Mouse (Mus musculus): ENCODE data around the gene Vcan. TPM values are rescaled to one million over a fixed set of nuclear protein-coding genes. Genes with fewer than 3 reads are reported as not detected.

Vcan gene
- polyA plus RNA-seq, 1 experiment from 2014 or later: 52.6 TPM

DNA sequence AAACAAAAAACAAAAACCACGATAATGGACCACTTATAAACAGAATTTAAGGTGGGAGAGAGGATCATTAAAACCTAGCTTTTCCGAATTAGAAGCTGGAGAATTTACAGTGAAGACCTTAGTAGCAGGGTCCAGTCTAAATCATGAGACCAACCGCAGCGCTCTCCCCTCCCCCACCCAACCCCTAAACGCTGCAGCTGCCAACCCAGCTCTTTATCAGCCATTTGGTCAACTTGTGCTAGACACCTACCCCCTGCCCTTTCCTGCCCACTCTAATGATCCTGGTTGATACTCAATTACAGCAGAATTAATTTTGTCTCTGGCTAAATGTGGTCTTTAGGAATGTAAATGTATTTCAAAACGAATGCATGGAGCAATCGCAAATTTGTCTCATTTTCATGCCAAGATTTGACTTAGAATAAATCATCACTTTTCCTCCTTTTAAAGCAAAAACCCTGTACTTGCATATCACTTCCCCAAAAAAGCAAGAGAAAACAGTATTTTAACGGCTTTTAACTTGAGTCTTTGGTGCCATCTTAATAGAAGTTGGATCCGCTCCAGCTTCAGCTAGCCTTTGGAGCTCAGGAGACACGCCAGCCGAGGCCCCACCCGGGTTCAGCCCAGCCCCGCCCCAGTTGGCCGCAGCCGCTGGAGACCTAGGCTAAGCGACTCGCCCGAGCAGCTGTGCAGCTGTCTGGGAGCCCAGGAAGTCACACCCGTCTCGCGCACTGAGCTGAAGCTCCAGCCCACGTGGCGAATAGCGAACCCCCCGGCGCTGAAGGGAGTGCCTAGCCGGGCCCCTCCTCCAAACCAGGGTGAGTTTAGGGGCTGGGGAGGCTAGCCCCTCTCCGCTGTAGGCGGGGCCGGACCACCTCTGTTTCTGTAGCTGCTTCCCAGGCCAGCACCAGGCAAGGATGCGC is 3.3 kb downstream of the Vcan start:
- peak overlapping the region; percentile 96 for H3K4me2 ChIP-seq (ENCODE audit: low read length)
- peak overlapping the region; percentile 71 for H3K9ac ChIP-seq (replicated peaks; ENCODE audit: low read depth, low read length)
- H3K4me3 ChIP-seq (replicated peaks; ENCODE audit: low read length): peak overlapping the region; percentile 62
- 0 out of 2 replicates have a peak, but pooled peaks cover 4% of the 10 kb centered on the region for H3K27me3 ChIP-seq (replicated peaks; ENCODE audit: control insufficient read depth, insufficient read depth, low read length)
- peaks cover 23% of the 10 kb centered on the region for H3K4me1 ChIP-seq (replicated peaks; ENCODE audit: control insufficient read depth, insufficient read depth, low read length)
- ATAC-seq: peak; percentile 37
- no peaks in the 10 kb centered on the region for H3K9me3 ChIP-seq (ENCODE audit: control insufficient read depth, low read length)
- H3K36me3 ChIP-seq (ENCODE audit: control insufficient read depth, insufficient read depth): no peaks in the 10 kb centered on the region
- H3K27ac ChIP-seq (ENCODE audit: low read length): peak overlapping the region; percentile 85
- 2% methylated on average over 31 of the region's 31 CpGs for WGBS

GRCm38 (mm10) chr13:89738275-89738674 is 4.0 kb downstream of the Vcan start:
- Histone ChIP-seq H3K4me2 (ENCODE audit: low read length) (peak overlapping the region; percentile 96), H3K36me3 (ENCODE audit: control insufficient read depth, insufficient read depth) (no peaks in the 10 kb centered on the region), H3K4me1 (replicated peaks; ENCODE audit: control insufficient read depth, insufficient read depth, low read length) (peaks cover 23% of the 10 kb centered on the region), H3K27me3 (replicated peaks; ENCODE audit: control insufficient read depth, insufficient read depth, low read length) (no peaks in the 10 kb centered on the region), H3K9me3 (ENCODE audit: control insufficient read depth, low read length) (no peaks in the 10 kb centered on the region), H3K9ac (replicated peaks; ENCODE audit: low read depth, low read length) (no peak overlapping the region), H3K27ac (ENCODE audit: low read length) (no peak overlapping the region), H3K4me3 (replicated peaks; ENCODE audit: low read length) (no peak overlapping the region)
- 44% methylated on average over 2 of the region's 2 CpGs for WGBS
- no peak for ATAC-seq

DNA sequence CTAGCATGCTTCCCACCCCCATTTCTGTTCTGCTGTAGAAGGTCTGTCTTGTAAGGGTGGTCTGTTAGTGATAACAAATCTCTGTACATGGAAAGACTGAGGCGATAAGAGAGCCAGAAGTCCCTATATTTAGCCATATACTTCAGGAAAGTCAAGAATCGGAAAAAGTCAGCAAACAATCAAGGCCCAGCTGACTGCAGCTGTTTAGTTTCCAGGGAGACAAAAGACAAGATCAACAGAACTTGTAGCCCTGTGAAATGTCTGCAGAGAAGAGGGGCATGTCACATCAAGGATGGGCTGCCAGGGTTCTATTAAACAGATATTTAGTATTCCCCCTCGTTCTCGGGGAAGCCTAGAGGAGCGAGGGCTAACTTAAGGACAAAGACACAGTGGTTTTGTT is 7.2 kb downstream of the Vcan start:
- no peaks in the 10 kb centered on the region for H3K36me3 ChIP-seq (ENCODE audit: control insufficient read depth, insufficient read depth)
- no peaks in the 10 kb centered on the region for H3K27me3 ChIP-seq (replicated peaks; ENCODE audit: control insufficient read depth, insufficient read depth, low read length)
- no peaks in the 10 kb centered on the region for H3K9me3 ChIP-seq (ENCODE audit: control insufficient read depth, low read length)
- no peak overlapping the region for H3K9ac ChIP-seq (replicated peaks; ENCODE audit: low read depth, low read length)
- ATAC-seq: no peak
- H3K4me2 ChIP-seq (ENCODE audit: low read length): no peak overlapping the region
- H3K4me1 ChIP-seq (replicated peaks; ENCODE audit: control insufficient read depth, insufficient read depth, low read length): peaks cover 15% of the 10 kb centered on the region
- H3K27ac ChIP-seq (ENCODE audit: low read length): no peak overlapping the region
- WGBS: 77% methylated on average over 5 of the region's 5 CpGs
- H3K4me3 ChIP-seq (replicated peaks; ENCODE audit: low read length): no peak overlapping the region

- Histone ChIP-seq H3K27me3 (replicated peaks; ENCODE audit: control insufficient read depth, insufficient read depth, low read length) (no peaks in the 10 kb centered on the region), H3K36me3 (ENCODE audit: control insufficient read depth, insufficient read depth) (peaks cover 14% of the 10 kb centered on the region; the same call in 1 of the 2 replicates), H3K9me3 (ENCODE audit: control insufficient read depth, low read length) (no peaks in the 10 kb centered on the region), H3K4me2 (ENCODE audit: low read length) (no peak overlapping the region), H3K27ac (ENCODE audit: low read length) (no peak overlapping the region), H3K4me1 (replicated peaks; ENCODE audit: control insufficient read depth, insufficient read depth, low read length) (no peaks in the 10 kb centered on the region), H3K4me3 (replicated peaks; ENCODE audit: low read length) (no peak overlapping the region), H3K9ac (replicated peaks; ENCODE audit: low read depth, low read length) (no peak overlapping the region)
- WGBS: 46% methylated on average over 2 of the region's 2 CpGs
- no peak for ATAC-seq
Measured at GRCm38 (mm10) chr13:89726492-89726891, 15.8 kb downstream of the Vcan start.

- Histone ChIP-seq H3K4me1 (replicated peaks; ENCODE audit: control insufficient read depth, insufficient read depth, low read length) (no peaks in the 10 kb centered on the region), H3K4me3 (replicated peaks; ENCODE audit: low read length) (no peak overlapping the region), H3K9me3 (ENCODE audit: control insufficient read depth, low read length) (no peaks in the 10 kb centered on the region), H3K27ac (ENCODE audit: low read length) (no peak overlapping the region), H3K9ac (replicated peaks; ENCODE audit: low read depth, low read length) (no peak overlapping the region), H3K4me2 (ENCODE audit: low read length) (no peak overlapping the region), H3K27me3 (replicated peaks; ENCODE audit: control insufficient read depth, insufficient read depth, low read length) (no peaks in the 10 kb centered on the region), H3K36me3 (ENCODE audit: control insufficient read depth, insufficient read depth) (peaks cover 13% of the 10 kb centered on the region; the same call in 1 of the 2 replicates)
- no peak for ATAC-seq
- 49% methylated on average over 3 of the region's 3 CpGs for WGBS
Measured at GRCm38 (mm10) chr13:89720497-89720896, 21.8 kb downstream of the Vcan start.

DNA sequence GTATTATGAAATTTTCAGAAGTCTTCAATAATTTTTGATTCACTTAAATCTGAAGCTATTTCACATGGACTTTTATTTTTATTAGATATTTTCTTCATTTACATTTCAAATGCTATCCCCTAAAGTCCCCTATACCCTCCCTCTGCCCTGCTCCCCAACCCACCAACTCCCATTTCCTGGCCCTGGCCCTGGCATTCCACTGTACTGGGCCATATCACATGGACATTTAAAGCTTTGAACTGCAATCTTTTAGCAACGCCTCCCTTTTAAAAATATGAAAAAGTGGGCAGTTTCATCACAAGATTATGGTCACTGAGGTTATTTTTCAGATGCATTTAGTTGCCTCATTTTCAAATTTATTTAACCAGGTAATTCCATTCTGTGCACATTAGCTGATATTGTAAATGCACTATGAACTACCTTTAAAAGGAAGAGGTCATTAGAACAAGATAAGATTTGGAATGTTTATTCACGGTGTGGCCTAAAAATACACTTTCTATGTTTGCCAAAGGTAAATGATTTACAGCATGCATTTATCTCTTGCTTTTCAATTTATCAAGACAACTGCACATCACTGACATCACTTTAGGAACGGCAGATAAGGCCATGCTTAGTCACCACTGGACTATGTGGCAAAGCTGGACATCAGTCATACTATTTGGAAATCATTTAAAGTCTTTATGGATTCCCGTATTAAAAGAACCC is 32.7 kb downstream of the Vcan start:
- 94% methylated on average over 4 of the region's 4 CpGs for WGBS

GRCm38 (mm10) chr13:89708151-89708927 is 34.0 kb downstream of the Vcan start:
- Histone ChIP-seq H3K9ac (replicated peaks; ENCODE audit: low read depth, low read length) (no peak overlapping the region), H3K4me2 (ENCODE audit: low read length) (no peak overlapping the region), H3K4me1 (replicated peaks; ENCODE audit: control insufficient read depth, insufficient read depth, low read length) (no peaks in the 10 kb centered on the region), H3K4me3 (replicated peaks; ENCODE audit: low read length) (no peak overlapping the region), H3K9me3 (ENCODE audit: control insufficient read depth, low read length) (no peaks in the 10 kb centered on the region), H3K36me3 (ENCODE audit: control insufficient read depth, insufficient read depth) (peaks cover 30% of the 10 kb centered on the region), H3K27me3 (replicated peaks; ENCODE audit: control insufficient read depth, insufficient read depth, low read length) (no peaks in the 10 kb centered on the region), H3K27ac (ENCODE audit: low read length) (no peak overlapping the region)
- 79% methylated on average over 7 of the region's 7 CpGs for WGBS
- ATAC-seq: no peak

More for the DNA sequence above, 32.7 kb downstream of the Vcan start:
- no peaks in the 10 kb centered on the region for H3K9me3 ChIP-seq (ENCODE audit: control insufficient read depth, low read length)
- no peak overlapping the region for H3K4me3 ChIP-seq (replicated peaks; ENCODE audit: low read length)
- no peak overlapping the region for H3K27ac ChIP-seq (ENCODE audit: low read length)
- peaks cover 17% of the 10 kb centered on the region for H3K36me3 ChIP-seq (ENCODE audit: control insufficient read depth, insufficient read depth)
- no peak for ATAC-seq
- H3K27me3 ChIP-seq (replicated peaks; ENCODE audit: control insufficient read depth, insufficient read depth, low read length): no peaks in the 10 kb centered on the region
- no peak overlapping the region for H3K4me2 ChIP-seq (ENCODE audit: low read length)
- H3K4me1 ChIP-seq (replicated peaks; ENCODE audit: control insufficient read depth, insufficient read depth, low read length): no peaks in the 10 kb centered on the region
- H3K9ac ChIP-seq (replicated peaks; ENCODE audit: low read depth, low read length): no peak overlapping the region

GRCm38 (mm10) chr13:89702395-89702794 is 39.9 kb downstream of the Vcan start:
- WGBS: 91% methylated on average over 4 of the region's 4 CpGs
- Histone ChIP-seq H3K9ac (replicated peaks; ENCODE audit: low read depth, low read length) (no peak overlapping the region), H3K4me2 (ENCODE audit: low read length) (no peak overlapping the region), H3K4me3 (replicated peaks; ENCODE audit: low read length) (no peak overlapping the region), H3K4me1 (replicated peaks; ENCODE audit: control insufficient read depth, insufficient read depth, low read length) (no peaks in the 10 kb centered on the region), H3K27me3 (replicated peaks; ENCODE audit: control insufficient read depth, insufficient read depth, low read length) (no peaks in the 10 kb centered on the region), H3K27ac (ENCODE audit: low read length) (no peak overlapping the region), H3K9me3 (ENCODE audit: control insufficient read depth, low read length) (no peaks in the 10 kb centered on the region), H3K36me3 (ENCODE audit: control insufficient read depth, insufficient read depth) (peaks cover 38% of the 10 kb centered on the region)
- ATAC-seq: no peak
